Mouse (Mus musculus) hindbrain, embryonic 16.5 days (tissue): ENCODE data around the gene Rtn4. TPM values are rescaled to one million over a fixed set of nuclear protein-coding genes. Genes with fewer than 3 reads are reported as not detected.
A peak's percentile ranks its signal among the peaks of the same experiment; 100 is the strongest.

Source experiments
- ATAC-seq: fragments of 200-750 bp; cut with Nextera tagmentation; 2 replicates; pipeline ENCODE4 v1.8.0; 2017; ENCODE audit warnings: moderate TSS enrichment, moderate library complexity
- H3K27ac ChIP-seq: fragments of 300-500 bp; sonication (generic); 2 replicates; pipeline ENCODE4 v1.5.1; 2014; ENCODE audit warnings: low read depth, mild to moderate bottlenecking, control low read depth, low read length, moderate library complexity
- H3K27me3 ChIP-seq: fragments of 300-500 bp; sonication (generic); replicated peaks from 2 replicates; pipeline ENCODE4 v1.6.1; 2014; ENCODE audit warnings: low read length; ENCODE audit not compliant: control insufficient read depth, insufficient read depth
- H3K36me3 ChIP-seq: fragments of 300-500 bp; sonication (generic); 2 replicates; pipeline ENCODE4 v1.6.1; 2014; ENCODE audit warnings: mild to moderate bottlenecking, low read length, moderate library complexity, mixed read lengths; ENCODE audit not compliant: control insufficient read depth, insufficient read depth
- H3K4me1 ChIP-seq: fragments of 300-500 bp; sonication (generic); 2 replicates; pipeline ENCODE4 v1.6.1; 2014; ENCODE audit warnings: low read depth, low read length; ENCODE audit not compliant: control insufficient read depth, insufficient read depth
- H3K4me2 ChIP-seq: fragments of 300-500 bp; sonication (generic); 2 replicates; pipeline ENCODE4 v1.6.1; 2014; ENCODE audit warnings: mild to moderate bottlenecking, low read length, control low read depth, moderate library complexity
- H3K4me3 ChIP-seq: fragments of 300-500 bp; sonication (generic); 2 replicates; pipeline ENCODE4 v1.5.1; 2014; ENCODE audit warnings: mild to moderate bottlenecking, low read length, control low read depth, moderate library complexity
- H3K9ac ChIP-seq: fragments of 300-500 bp; sonication (generic); 2 replicates; pipeline ENCODE4 v1.6.1; 2014; ENCODE audit warnings: low read depth, mild to moderate bottlenecking, control low read depth, low read length, moderate library complexity
- H3K9me3 ChIP-seq: fragments of 300-500 bp; sonication (generic); 2 replicates; pipeline ENCODE4 v1.6.1; 2014; ENCODE audit warnings: mild to moderate bottlenecking, low read length, moderate library complexity; ENCODE audit not compliant: control insufficient read depth
- WGBS: fragments of 180-500 bp; shearing (Covaris S2); extraction: QIAGEN DNeasy Blood & Tissue Kit; methylation state at CpG from one replicate; pipeline ENCODE4 v1.1.7; 2014; 5-methylcytosine and 5-hydroxymethylcytosine counted together
- polyA plus RNA-seq: library from polyadenylated mRNA; unstranded; fragments of >200 nt; fragmentation: Nextera tagmentation; extraction: Ambion mirVana; gene quantifications from 2 replicates; pipeline ENCODE4 v1.2.1, GENCODE M21; 2015

The Rtn4 gene
- polyA plus RNA-seq, 1 experiment from 2014 or later = 139 TPM

DNA sequence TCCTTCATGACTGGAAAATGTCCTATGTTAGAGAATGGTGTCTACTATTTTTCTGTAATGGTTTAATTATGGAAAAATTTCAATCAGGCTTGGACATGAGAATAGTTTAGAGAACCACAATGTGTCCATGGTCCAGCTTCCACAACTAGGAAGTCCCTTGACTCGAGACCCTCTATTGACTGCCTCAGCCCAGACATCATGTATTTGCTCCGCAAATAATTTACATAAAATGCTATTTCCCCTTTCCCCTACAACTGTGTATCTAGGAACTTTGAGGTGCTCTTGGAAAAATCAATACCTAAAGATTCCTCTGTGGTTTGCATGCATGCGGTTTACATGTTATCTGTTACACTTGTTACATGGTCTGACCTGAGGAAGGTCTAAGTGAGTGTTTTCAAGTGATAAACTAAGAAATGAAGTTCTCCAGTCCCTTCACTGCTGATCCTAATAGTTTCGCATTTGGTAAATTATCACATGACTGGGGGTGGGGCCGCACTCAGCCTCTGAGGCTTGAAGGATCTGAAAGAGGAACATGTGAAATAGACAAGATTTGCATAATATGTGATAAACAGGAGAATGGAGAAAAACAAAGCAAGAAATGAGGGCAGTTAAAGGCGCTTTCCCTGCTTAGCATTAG, 94.0 kb downstream of the Rtn4 start:
- ATAC-seq = no peak
- H3K4me1 ChIP-seq = peaks cover 10% of the 10 kb centered on the region
- H3K4me3 ChIP-seq = no peak overlapping the region
- H3K9me3 ChIP-seq = no peaks in the 10 kb centered on the region
- no peak overlapping the region for H3K9ac ChIP-seq
- no peak overlapping the region for H3K4me2 ChIP-seq
- H3K27me3 ChIP-seq = no peaks in the 10 kb centered on the region
- 0 out of 2 replicates have a peak, but pooled peaks cover 3% of the 10 kb centered on the region for H3K36me3 ChIP-seq
- WGBS = 85% methylated on average over 6 of the region's 6 CpGs
- H3K27ac ChIP-seq = no peak overlapping the region

DNA sequence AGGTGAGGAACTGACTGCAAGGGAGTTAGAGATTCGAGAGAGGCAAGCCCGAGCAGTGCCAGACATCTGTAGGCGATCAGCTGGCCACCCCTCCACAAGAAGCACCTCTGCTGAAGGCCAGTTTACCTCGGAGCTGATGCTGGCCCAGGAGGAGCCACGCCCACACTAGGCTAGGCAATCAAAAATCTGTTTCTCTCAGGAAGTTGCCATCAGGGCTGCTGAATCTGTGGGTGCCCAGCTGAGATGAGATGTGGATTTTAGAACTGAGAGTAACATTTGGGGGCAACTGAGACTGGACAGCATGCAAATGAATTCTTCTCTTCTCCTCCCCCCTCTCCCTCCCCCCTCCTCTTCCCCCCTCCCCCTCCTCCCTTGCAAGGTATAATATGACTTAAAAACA, 94.7 kb downstream of the Rtn4 start:
- H3K4me1 ChIP-seq = peaks cover 10% of the 10 kb centered on the region
- no peak overlapping the region for H3K27ac ChIP-seq
- H3K4me3 ChIP-seq = no peak overlapping the region
- no peak overlapping the region for H3K4me2 ChIP-seq
- H3K9me3 ChIP-seq = no peaks in the 10 kb centered on the region
- 0 out of 2 replicates have a peak, but pooled peaks cover 3% of the 10 kb centered on the region for H3K36me3 ChIP-seq
- ATAC-seq = no peak
- WGBS = 29% methylated on average over 5 of the region's 5 CpGs
- no peak overlapping the region for H3K9ac ChIP-seq
- H3K27me3 ChIP-seq = no peaks in the 10 kb centered on the region

DNA sequence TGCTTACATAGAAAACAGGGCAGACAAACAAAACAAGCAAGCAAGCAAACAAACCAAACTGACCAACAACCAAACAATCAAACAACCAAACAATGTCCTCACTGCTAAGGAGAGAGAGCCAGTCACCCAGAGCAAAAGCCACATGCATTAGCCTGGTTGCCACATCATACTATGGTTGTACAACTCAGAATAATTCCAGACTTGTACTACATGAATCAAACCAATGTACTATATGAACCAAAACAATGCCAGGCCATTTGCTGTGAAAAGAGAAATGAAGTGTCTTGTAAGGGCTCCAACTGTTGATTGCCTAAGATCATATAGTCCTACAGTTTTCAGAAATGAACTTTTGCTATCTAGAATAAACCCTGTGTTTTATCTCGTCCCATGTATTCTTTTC, 95.8 kb downstream of the Rtn4 start:
- Histone ChIP-seq H3K4me1 (peaks cover 10% of the 10 kb centered on the region), H3K9ac (no peak overlapping the region), H3K4me2 (no peak overlapping the region), H3K4me3 (no peak overlapping the region), H3K27me3 (no peaks in the 10 kb centered on the region), H3K9me3 (no peaks in the 10 kb centered on the region), H3K36me3 (peaks cover 6% of the 10 kb centered on the region; the same call in 1 of the 2 replicates), H3K27ac (no peak overlapping the region)
- 21% methylated on average over 1 of the region's 1 CpGs for WGBS
- peak; percentile 50; the same call in 1 of the 2 replicates for ATAC-seq

DNA sequence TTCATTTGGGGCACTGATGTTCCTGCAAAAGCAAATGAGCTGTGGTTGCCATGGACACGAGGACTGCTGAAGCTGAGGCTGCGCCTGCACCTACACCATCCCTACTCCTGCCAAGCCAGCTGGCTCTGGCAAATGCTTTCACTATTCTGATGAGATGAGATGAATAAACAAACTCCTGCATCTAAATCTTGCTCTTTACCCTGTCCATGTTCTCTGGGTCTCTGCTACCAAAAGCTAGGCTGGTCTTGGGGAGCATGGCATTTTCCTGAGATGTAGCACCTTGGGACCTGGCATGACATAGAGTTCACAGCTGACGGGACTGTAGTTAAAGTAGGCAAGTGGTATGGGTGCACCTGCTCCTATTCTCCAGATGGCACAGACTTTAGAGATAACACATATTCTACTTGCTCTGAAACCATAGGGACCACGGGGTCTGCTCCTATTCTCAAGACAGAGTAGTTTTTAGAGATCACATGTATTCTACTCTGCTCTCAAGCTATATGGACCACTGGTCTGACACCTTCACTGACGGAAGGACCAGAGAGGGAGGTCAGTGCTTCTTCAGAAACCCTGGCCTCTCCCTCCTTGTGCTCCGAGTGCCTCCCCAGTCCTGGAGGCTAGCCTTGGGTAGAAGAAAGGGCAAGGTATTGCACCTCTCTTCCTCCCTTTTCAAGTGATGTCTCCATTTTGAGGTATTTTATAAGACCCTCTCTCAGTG, 96.3 kb downstream of the Rtn4 start:
- 62% methylated on average over 6 of the region's 6 CpGs for WGBS
- Histone ChIP-seq H3K4me1 (peaks cover 10% of the 10 kb centered on the region), H3K27ac (peak overlapping the region; percentile 52), H3K4me2 (no peak overlapping the region), H3K9ac (no peak overlapping the region), H3K36me3 (peaks cover 6% of the 10 kb centered on the region; the same call in 1 of the 2 replicates), H3K4me3 (no peak overlapping the region), H3K27me3 (no peaks in the 10 kb centered on the region), H3K9me3 (no peaks in the 10 kb centered on the region)
- peak; percentile 97 for ATAC-seq

DNA sequence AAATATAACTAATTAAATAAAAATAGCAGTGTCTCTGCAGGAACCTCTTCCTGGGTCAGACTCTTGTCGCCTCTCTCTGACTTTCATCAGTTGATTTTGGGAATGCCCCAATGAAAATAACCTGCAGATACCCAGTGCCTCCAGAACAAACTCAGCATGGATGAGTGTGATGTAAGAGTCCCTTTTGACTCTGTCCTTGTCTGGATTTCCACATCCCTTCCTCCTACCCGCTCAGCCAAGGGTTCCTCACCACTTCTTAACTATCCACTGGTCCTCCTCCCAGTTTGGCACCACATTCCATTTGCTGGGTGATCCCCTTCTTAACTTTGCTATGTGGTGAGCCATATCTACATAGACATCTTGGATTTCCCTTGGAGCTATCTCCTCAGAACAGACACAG, 98.0 kb downstream of the Rtn4 start:
- WGBS = 86% methylated on average over 2 of the region's 2 CpGs
- ATAC-seq = no peak
- Histone ChIP-seq H3K9ac (no peak overlapping the region), H3K4me2 (no peak overlapping the region), H3K27me3 (no peaks in the 10 kb centered on the region), H3K4me3 (no peak overlapping the region), H3K27ac (no peak overlapping the region), H3K36me3 (peaks cover 6% of the 10 kb centered on the region; the same call in 1 of the 2 replicates), H3K9me3 (no peaks in the 10 kb centered on the region), H3K4me1 (peaks cover 10% of the 10 kb centered on the region)

Other genes starting within 250 kb of the Rtn4 start
- gene Prorsd1, start 177.9 kb upstream of the Rtn4 start, polyA plus RNA-seq = 8.4 and 11.0 TPM in 2 replicates
- 38.7 and 41.6 TPM in 2 replicates for gene Mtif2, start 166.5 kb upstream of the Rtn4 start, polyA plus RNA-seq
- 0.08 and 0.15 TPM in 2 replicates for gene Clhc1, start 145.0 kb upstream of the Rtn4 start, polyA plus RNA-seq
- gene Rps27a, start 144.8 kb upstream of the Rtn4 start, polyA plus RNA-seq = 463 and 486 TPM in 2 replicates
- gene 4931440F15Rik, start 132.7 kb downstream of the Rtn4 start, polyA plus RNA-seq = 0.83 and 0.85 TPM in 2 replicates